Mouse (Mus musculus) C2C12 (cell line): ENCODE measurements around the gene Tacc2.

Source experiments
- CEBPB ChIP-seq: IDR thresholded peaks from one replicate; pipeline ENCODE4 v1.6.1; 2011; ENCODE audit warnings: low read depth, mild to moderate bottlenecking, control low read depth, moderate library complexity
- CTCF ChIP-seq: IDR thresholded peaks from one replicate; pipeline ENCODE4 v1.5.1; 2011; ENCODE audit not compliant: control insufficient read depth, insufficient read depth, insufficient read length
- FOSL1 ChIP-seq: IDR thresholded peaks from one replicate; pipeline ENCODE4 v1.8.0; 2011; ENCODE audit warnings: mild to moderate bottlenecking, low read length; ENCODE audit not compliant: poor library complexity, insufficient read depth, severe bottlenecking
- MAX ChIP-seq: IDR thresholded peaks from one replicate; pipeline ENCODE4 v1.6.1; 2011; ENCODE audit warnings: mild to moderate bottlenecking, control low read depth
- MYOD1 ChIP-seq: IDR thresholded peaks from one replicate; pipeline ENCODE4 v1.6.1; 2011; ENCODE audit warnings: low read depth; ENCODE audit not compliant: control insufficient read depth, insufficient read length
- MYOG ChIP-seq: IDR thresholded peaks from one replicate; pipeline ENCODE4 v1.6.1; 2011; ENCODE audit not compliant: control insufficient read depth, insufficient read length; ENCODE audit errors: extremely low read depth
- USF1 ChIP-seq: IDR thresholded peaks from one replicate; pipeline ENCODE4 v1.6.1; 2011; ENCODE audit warnings: low read depth, mild to moderate bottlenecking, control low read depth, moderate library complexity

- TF ChIP-seq CTCF (no peak), MAX (no peak), USF1 (no peak), CEBPB (no peak), MYOG (no peak), MYOD1 (no peak), FOSL1 (no peak)
Observed at GRCm38 (mm10) chr7:130590845-130591437, 13.7 kb downstream of the Tacc2 start.
